Mouse (Mus musculus): ENCODE measurements around the gene Twnk.

DNA sequence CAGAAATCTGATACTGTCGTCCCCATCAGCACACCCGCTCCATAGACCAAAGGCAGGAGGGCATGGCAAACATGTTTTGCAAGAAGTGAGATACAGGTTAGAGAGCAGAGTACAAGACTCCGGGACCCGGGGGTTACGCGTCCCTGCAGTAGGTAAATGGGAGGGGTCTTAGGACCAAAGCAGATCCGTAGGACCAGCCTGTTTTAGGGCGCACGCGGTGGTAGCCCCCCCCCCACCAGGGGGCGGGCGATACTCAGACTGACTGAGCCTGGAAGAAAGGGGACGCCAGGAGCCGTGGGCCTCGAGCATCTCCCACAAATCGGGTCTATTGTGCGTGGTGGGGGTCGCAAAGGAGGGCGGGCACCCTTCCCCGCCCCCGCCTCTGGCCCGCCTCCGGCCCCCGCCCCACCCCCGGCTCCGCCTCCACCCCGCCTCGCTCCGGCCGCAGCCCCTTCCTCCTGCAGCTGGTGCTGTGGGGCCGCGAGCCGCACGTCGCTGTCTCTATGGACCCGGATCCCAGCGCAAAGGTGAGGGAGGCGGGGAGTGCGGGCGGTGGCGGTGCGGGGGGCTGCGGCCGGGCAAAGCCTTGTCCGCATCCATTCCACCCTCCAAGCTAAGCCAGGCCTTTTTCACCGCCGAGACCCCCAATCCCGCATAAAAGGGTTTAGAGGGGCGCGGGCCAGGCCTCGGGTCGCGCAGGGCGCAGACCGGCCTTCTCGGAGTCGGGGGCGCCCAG is 16.5 kb upstream of the Twnk start, which contains the start of gene Sema4g:
- TF ChIP-seq GATA1 (IDR thresholded peaks at IDR 0.05; ENCODE audit: borderline replicate concordance, low read length), result no peak
- TF ChIP-seq FLI1 (IDR thresholded peaks at IDR 0.05; ENCODE audit: low read length), result no peak
